Mouse (Mus musculus) kidney, postnatal 14 days (tissue): ENCODE measurements at regions not wholly inside any gene's neighbourhood (a gene's known extent, or its start where the extent isn't known, plus 50 kb on each side); places are given as distances from the start of the nearest gene placed in this dataset.

ENCODE experiments used
- DNase-seq: peaks from one replicate; pipeline ENCODE4 v3.0.0; 2022; ENCODE audit warnings: mixed read lengths

DNA sequence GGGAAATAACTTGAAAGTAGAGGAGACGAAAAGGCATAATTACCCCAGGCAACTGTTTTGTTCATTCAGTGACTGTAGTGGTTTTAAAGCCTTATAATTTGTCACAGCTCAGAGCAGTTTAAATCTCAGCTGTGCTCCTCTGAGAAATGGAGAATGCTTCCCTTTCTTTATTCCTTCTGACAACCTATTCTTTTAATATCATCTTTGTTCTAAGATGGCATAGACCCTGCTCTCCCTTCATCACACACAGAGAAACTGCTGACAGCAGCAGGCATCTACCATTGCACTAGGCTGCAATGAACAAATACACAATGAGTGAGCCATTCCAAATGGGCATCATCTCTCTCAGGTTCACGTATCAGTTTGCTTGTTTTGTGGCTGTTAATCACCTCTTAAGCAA is 50.5 kb upstream of the Gm11232 start:
- DNase-seq, result no peak
